Mouse (Mus musculus) cerebellum, postnatal 36 days (tissue): ENCODE data around the gene Pex10.

Experiments used
- DNase-seq, 2 experiments: peaks; one replicate each; pipeline ENCODE4 v3.0.0; 2021 to 2022; ENCODE audit warnings: mixed read lengths in 2 of 2

Gene Pex10

GRCm38 (mm10) chr4:155065970-155066833 is 614 bp upstream of the Pex10 start:
- DNase-seq, result peak; percentile 90 to 96

DNA sequence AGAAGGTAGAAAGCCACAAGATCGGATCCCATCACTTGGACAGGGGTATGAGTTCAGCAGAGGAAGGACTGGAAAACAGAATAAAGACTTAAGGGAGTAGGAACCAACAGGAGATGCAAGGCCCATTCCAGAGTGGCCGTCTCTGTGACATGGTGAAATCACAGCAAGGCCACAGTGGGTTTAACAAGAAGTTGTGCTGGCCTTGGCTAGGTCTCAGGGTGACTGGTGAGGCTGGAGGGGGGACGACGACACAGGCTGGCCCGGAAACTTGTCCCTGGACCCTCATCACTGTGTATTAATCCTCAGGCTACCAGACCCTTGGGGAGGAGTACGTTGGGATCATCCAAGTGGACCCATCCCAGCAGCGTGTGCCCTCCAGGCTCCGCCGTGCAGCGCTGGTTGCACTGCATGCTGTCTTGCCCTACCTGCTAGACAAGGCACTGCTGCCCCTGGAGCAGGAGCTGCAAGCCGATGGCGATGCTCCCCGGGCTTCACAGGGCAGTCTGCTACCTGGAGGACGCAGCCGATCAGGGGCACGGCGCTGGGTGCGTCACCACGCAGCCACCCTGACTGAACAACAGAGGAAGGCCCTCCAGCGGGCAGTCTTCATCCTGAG is 1.6 kb downstream of the Pex10 start:
- peak; percentile 22 to 33 for DNase-seq

DNA sequence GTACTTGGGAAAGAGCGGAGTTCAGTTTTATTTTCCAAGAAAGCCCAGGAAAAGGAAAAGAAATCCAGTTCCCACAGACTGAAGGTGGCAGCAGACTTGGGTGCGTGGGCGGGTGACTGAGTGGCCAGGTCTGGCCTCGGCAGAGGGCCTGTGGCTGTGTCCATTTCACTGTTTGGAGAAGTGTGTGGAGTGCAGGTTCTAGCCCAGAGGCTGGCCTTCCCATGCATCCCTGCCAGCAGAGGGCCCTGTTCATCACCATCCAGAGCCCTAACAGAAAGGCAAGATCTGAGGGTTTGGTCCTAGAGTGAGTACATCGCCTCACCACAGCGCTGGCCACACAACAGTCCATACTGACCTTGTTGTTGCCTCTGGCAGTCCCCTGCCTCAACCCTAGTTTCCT is 2.4 kb downstream of the Pex10 start:
- DNase-seq, result peak; percentile 69

DNA sequence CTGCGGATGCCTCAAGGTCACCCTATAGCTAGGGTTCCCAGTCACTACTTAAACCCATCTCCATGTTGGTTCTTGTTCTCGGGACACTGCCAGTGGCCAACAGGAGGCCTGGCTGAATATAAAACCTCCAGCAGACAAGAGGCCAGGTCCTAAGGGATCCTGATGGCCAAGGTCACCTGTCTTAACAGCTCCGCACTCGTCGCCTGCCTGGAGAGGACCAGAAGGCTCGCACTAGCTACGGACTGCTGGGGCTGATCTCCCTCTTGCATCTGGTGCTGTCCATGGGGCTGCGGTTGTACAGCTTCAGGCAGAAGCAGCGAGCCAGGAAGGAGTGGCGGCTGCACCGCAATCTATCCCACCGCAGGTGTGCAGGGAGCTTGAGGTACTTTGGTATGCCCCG is 3.4 kb downstream of the Pex10 start:
- no peak for DNase-seq

DNA sequence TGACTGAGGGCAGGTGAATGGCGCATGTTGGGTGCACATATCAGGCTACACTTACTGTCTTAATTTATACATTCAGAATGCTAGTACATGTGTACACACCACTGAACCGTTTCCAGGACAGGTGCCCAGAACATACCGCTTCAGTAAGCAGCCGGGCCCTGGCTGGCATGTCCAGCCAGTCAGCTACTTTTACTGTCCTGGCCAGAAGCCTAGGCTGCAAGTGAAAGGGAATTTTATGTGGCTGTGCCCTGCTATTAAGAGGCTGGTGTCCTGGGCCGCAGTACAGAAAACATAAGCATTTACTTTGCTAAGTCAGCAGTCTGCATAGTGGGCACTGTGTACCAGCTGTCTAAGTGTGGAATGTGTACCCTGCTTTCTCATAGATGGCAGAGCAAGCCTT is 4.1 kb downstream of the Pex10 start:
- DNase-seq, result peak in 1 of 2 experiments; percentile 23

GRCm38 (mm10) chr4:155074418-155074817 is 7.6 kb downstream of the Pex10 start:
- no peak for DNase-seq

DNA sequence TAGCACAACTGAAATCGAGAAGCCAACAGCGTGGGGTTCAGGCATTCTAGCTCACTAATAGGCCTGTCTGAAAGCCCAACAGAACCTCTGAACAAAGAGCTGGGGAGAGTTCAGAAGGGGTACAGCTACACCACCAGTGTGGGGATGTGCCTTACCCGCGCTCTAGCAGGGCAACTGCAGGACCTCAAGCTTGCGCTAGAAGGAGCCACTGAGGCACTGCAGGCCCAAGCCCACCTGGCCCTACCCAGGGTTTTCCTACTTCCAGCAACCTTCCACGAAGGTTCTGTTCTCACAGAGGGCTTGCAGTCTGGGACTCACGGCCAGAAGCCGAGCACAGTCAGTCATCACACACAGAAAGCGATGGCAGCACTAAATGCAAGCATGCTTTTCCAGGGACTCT is 8.3 kb downstream of the Pex10 start:
- no peak for DNase-seq

DNA sequence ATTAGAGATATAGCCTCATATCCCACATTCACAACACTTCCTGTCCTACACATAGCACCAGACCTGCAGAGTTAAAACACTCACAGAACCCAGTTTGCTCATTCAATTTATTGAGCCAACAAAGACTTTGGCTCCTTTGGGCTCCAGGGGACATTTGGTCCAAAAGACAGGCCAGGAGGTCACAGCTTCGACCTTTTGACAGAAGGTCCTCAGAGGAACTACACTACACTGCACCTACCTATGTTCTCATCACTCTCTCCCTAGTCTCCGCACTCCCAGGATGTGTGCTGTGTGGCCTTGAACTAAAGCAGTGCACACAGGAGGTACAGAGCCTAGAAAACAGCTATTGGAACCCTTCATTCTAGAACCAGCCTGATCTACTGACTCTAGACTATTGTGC is 9.0 kb downstream of the Pex10 start:
- DNase-seq, result no peak

DNA sequence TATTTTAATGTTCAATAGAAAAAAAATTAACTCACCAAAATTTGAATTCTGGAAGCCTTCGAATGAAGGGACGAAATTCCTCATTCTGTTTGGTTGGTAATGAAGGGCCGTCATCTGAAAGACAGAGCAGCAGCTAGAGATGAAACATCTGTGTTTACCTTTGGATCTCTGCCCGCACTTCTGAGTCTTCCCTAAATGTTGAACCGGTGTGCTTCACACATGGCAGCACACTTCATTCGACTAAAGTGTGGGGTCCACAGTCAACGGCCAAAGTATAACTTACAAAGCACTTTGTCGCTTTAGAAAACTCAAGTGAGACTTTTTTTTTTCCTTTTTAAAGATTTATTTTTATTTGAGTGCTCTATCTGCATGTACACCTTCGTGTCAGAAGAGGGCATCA is 9.9 kb downstream of the Pex10 start:
- DNase-seq, result no peak

DNA sequence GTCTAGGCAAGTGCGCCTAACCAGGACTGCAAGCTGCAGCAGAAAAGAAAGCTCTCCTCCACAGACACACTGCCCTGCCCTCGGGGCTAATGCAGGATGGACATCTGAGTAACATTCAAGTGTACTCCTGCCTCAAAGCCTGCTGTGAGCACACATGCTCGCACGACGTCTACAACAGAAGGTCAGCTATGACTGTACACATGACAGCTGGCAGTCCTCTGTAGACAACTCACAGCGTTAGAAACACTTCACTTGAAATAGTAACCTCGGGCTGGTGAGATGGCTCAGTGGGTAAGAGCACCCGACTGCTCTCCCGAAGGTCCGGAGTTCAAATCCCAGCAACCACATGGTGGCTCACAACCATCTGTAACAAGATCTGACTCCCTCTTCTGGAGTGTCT is 12.0 kb downstream of the Pex10 start:
- peak; percentile 37 to 54 for DNase-seq

DNA sequence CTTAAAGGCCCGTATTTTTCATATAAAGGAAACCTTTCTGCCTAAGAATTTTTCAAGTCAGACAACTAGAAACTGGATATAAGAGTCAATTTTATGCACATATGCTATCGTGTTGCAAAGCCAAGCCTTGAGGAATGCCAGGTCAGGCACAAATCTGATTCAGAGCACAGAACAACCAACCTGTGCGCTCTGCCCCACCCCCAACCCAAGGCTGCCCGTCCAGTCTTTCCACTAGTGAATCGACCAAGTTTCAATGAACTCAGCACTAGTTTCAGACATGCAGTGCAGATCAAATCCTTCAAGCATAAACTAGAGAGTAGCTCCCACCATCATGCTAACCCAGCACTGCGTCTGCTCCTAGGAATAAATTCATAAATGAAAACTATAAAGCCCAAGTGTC is 12.8 kb downstream of the Pex10 start:
- no peak for DNase-seq

DNA sequence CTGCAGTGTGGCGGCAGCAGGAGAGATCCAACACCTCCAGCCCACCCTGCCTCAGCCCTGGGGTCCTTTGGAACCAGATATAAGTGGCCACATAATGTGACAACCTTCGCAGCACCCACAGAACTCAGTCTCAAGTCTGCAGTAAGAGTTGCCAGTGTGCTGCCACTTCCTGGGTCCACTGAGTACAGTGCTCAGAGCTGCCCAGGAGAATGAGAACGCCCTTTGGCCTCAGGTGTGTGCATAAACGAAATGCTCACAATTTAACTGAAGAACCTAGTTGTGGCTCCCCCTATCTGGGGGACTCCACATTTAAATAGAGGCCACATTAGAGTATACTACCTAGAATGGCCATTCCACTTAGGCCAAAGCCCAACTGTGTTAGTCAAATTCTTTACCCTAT is 16.7 kb downstream of the Pex10 start:
- no peak for DNase-seq

DNA sequence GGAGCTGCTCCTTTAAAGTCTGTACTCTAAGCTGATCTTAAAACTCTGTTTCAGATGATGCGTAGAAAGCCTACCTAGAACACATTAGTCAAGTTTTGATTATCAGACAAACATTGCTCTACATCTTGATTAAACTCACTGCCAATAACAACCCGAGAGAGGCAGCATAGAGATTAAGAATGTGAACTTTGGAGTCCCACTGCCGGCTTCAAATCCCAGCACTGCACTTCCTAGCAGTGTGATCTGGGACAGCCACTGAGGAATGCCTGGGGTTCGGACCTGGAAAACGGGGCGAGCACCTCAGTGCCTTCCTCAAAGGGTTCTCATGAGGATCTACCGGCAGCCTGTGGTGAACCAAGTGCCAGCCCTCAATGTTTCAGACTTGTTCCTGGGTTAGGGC is 17.5 kb downstream of the Pex10 start:
- DNase-seq, result no peak

- DNase-seq, result no peak
These were observed 18.6 kb downstream of the Pex10 start for GRCm38 (mm10) chr4:155085206-155086107.

GRCm38 (mm10) chr4:155086108-155087024 is 19.6 kb downstream of the Pex10 start, which contains the start of the genes Rer1 and Morn1:
Gene Rer1, minus strand, starts transcription at chr4:155086382.
Gene Morn1, plus strand, starts transcription at chr4:155086577.
- peak; percentile 100 for DNase-seq

- DNase-seq, result no peak
These were observed 22.4 kb downstream of the Pex10 start for GRCm38 (mm10) chr4:155089241-155089640.

GRCm38 (mm10) chr4:155090147-155090546 is 23.3 kb downstream of the Pex10 start:
- no peak for DNase-seq

DNA sequence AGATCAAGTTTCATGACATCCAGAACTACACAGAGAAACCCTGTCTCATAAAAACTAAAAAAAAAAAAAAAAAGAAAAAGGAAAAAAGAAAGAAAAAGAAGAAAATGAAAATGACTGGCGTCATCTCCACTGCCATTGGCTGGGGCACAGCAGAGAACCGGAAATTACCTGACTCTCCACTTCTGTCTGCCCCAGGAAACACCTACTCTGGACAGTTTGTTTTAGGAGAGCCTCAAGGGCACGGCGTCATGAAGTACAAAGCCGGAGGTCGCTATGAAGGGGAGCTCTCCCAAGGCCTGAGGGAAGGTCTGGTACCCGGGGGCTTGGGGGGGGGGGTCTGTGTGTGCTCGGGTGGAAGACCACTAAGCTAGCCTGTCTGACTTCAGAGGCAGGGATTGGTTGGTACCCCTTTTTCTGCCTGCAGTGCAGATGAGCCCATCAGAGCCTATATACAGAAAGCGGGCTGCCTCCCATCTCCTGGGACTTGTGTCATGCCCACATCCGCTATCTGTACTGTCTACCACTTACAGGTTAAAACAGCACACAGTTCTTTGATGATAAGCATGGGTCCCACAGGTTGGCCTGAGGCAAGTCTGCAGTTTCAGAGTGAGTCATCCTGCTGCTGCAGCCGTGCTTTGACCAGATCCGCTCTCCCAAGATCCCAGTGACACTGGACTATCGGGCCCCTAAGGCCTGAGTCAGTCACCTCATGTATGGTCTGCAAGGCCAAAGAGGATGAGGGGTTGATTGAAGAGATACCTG is 24.1 kb downstream of the Pex10 start:
- no peak for DNase-seq

- DNase-seq, result peak; percentile 93
These were observed 26.1 kb downstream of the Pex10 start for GRCm38 (mm10) chr4:155092718-155093430.

GRCm38 (mm10) chr4:155093431-155094149 is 26.8 kb downstream of the Pex10 start:
- no peak for DNase-seq
